Mouse (Mus musculus) large intestine, adult 2 months (tissue): ENCODE results near the gene Pla2g2c. TPM values are rescaled to one million over a fixed set of nuclear protein-coding genes. Genes with fewer than 3 reads are reported as not detected.

Experiments
- DNase-seq: peaks from one replicate; pipeline ENCODE4 v3.0.0-alpha.2; 2012; ENCODE audit warnings: low read depth, low spot score
- WGBS: fragments of 180-500 bp; shearing (Covaris S2); methylation state at CpG from one replicate; pipeline ENCODE4 v1.1.7; 2018; 5-methylcytosine and 5-hydroxymethylcytosine counted together
- polyA plus RNA-seq: library from polyadenylated mRNA; depleted of rRNA; stranded (reverse); fragments of >200 nt; gene quantifications from 2 replicates; pipeline ENCODE4 v1.2.3, GENCODE M21; 2012

The Pla2g2c gene
- polyA plus RNA-seq, 1 experiment, result 0.45 TPM

DNA sequence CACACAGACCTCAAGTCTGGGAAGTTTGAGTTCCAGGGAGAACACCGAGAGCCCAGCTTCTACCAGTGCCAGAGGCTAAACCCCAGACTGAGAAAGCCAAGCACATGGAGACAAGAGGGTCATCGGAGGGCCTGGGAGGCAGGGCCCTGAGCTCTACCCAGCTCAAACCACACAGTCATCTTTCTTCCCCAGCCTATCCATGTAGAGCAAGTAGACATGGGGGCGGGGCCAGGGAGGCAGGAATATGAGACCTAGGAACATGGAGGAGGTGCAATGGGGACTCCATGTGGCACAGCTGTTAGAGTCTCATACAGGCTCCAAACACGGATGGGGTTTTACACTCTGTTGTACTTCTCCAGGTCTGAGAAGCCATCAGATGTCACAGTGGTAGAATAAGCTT lies 21.3 kb downstream of the Pla2g2c start:
- DNase-seq, result no peak
- WGBS, result 71% methylated on average over 4 of the region's 4 CpGs

DNA sequence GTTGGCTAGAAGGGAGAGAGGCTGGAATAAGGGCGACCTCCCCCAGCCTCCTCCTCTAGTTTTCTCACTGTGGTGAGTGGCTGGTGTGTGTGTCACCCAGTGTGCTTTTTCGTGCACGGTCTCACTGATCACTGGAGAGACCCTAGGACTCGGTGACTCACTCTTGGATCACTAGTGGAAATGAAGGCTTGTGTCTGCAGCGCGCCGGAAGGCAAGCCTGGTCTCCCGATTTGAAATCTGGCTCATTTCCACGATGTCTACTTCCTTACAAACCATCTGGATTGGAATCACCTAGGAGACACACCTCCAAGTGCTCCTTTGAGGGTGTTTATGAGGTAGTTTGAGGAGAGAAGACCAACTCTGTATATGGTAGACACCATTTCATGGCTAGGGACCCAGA lies 22.3 kb downstream of the Pla2g2c start:
- 62% methylated on average over 9 of the region's 9 CpGs for WGBS

DNA sequence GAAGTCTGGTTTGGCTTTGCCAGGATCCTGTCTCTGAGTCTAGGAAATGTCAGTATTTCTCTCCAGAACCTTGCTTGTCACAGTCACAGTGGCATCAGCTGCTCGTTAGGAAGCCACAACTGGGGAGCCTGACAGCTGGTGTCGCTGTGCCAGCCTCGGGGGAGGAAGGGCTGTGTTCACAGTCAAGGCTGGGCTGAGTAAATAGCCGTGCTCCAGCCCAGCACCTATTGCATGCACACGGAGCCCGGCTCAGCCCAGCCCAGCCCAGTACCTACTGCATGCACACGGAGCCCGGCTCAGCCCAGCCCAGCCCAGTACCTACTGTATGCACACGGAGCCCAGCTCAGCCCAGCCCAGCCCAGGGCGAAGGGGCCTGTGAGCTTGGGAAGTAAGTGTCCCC lies 23.3 kb downstream of the Pla2g2c start:
- DNase-seq, result no peak
- WGBS, result 21% methylated on average over 10 of the region's 10 CpGs

More for the DNA sequence above, 22.3 kb downstream of the Pla2g2c start:
- no peak for DNase-seq

DNA sequence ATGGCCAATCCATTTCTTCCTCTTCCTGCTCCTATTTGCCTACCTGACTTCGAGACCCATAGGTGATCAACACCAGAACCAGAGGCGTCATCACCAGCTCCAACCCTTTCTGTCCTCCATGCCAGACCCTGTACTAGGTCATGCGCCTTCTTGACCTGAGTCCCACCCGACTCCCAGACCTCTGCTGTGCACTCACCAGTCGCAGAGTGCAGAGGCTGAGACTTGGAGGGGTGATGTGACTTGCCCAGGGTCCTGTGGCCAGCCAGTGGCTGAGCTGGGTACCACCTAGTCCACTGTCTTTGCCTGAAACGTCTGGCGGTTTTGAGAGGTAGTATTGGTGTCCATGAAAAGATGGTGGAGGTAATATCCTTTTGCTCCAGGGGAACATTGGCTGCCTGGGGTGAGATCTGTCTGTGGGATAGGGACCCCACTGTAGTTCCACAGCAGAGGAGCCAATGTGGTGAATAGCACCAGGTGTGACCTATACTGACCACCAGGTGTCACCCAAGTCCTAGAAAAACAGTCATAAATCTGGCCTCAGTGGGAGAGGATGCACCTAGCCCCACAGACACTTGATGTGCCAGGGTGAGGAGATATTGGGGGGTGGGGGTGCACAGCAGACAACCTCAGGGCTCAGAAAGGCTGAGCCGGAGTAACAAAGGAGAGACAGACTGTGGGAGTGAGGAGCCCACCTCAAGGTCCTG lies 23.9 kb downstream of the Pla2g2c start:
- no peak for DNase-seq
- WGBS, result 42% methylated on average over 8 of the region's 8 CpGs

DNA sequence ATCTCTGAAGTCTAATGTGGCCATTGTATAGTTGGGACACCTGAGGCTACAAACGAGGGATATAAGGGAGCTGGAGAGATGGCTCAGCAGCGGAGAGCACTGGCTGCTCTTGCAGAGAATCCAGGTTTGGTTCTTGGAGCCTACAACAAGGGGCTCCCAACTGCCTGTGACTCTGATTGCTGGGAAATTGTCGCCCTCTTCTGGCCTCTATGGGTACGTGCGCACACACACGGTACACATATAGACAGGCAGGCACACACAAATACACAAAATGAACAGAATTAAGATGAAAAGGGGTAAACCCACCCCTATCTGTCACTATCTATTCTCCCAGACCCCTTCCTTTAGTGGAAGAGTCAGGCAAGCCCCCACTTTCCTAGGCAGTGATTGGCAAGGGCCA lies 28.0 kb downstream of the Pla2g2c start:
- no peak for DNase-seq
- WGBS, result 94% methylated on average over 6 of the region's 6 CpGs

DNA sequence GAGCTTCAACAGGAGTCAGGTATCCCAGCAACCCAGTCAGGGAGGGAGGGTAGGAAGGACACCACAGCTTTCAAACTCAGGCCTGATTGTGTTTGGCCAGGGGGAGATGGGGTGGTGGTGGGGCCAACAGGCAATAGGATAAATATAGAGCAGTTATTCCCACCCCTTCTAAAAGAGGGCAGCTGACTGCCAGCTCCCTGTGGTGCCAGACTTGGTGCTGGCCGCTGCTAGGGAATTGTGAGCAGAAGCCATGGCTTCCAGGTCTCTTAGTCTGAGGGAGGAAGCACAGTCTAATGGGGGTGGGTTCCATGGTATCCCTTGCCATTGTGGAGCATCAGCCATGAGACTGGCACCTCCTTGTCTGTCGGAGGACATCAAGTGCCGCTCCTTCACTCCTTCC lies 29.0 kb downstream of the Pla2g2c start:
- DNase-seq, result no peak
- 90% methylated on average over 3 of the region's 3 CpGs for WGBS

DNA sequence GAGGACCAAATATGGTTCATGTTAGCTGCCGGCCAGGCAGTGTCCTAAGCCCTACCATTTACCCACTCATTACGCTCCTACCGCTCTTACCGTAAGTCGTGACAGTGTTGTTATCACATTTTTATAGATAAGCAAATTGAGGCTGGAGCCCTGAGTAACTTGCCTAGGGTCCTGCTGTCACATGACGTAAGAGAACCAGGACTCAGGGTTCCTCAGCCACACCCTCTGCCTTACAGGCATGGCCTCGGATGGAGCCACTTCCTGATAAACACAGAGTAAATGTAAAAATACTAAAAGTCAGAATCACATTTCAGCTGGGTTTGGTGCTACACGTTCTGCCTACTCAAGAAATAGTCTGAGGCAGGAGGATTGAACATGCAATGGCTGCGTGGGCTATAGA lies 29.8 kb downstream of the Pla2g2c start:
- DNase-seq, result no peak
- WGBS, result 59% methylated on average over 9 of the region's 9 CpGs

DNA sequence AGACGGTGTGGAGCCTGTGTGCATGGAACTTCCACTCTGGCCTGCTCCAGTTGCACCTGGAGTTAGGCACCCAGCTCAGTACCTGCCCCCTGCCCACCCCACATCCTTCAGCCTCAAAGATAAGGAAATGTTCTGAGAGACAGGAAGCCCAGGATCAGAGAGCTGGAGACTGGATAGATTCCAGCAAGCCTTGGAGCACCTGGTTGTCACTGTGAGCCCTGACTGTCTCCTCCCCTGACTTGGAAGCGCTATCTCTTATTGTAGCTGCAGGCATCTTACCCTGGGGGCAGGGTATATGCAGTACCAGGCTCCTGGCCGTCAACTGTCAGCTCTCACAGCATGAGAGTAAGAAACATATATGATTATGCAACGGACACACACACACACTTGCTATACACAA lies 30.8 kb downstream of the Pla2g2c start:
- WGBS, result 54% methylated on average over 4 of the region's 4 CpGs
- no peak for DNase-seq

DNA sequence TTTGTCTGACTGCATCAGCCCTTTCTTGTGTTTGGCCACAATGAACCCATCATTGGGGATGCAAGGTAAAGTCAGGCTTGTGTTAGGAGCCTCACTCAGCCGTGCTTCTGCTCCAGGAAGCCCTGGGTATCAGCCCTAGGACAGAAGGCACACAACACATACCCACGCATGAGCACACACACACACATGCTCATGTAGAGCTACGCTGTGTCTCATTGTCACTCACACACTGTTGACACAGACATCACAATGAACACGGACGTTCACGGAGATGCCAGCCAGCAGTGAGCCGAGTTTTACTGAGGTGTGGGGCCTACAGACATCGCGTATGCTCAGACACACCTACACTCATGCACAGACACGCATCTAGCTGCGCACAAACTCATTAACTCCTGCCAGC lies 31.4 kb downstream of the Pla2g2c start:
- no peak for DNase-seq
- WGBS, result 50% methylated on average over 11 of the region's 11 CpGs

DNA sequence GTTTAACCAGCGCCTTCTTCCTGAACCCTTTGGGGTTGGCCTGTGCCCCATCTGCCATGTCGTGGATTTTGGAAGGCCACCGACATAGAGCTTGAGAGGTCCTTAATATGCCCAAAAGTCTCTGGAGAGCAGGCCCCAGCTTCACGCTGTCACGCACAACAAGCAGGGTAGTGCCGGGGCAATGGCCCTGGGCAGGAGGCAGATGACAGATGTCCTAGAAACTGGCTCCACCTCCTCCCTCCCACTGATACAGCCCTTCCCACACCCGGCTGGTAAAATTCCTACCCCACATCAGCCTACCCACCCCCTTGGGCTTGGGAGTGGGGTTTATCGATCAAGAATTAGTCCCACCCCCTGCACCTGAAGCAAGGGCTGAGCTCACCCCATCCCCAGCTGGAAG lies 32.8 kb downstream of the Pla2g2c start, which contains the start of gene Pla2g2f:
Pla2g2f (minus strand) TSS at position 211 of the 400 bp plus-strand sequence.
- 85% methylated on average over 8 of the region's 8 CpGs for WGBS

DNA sequence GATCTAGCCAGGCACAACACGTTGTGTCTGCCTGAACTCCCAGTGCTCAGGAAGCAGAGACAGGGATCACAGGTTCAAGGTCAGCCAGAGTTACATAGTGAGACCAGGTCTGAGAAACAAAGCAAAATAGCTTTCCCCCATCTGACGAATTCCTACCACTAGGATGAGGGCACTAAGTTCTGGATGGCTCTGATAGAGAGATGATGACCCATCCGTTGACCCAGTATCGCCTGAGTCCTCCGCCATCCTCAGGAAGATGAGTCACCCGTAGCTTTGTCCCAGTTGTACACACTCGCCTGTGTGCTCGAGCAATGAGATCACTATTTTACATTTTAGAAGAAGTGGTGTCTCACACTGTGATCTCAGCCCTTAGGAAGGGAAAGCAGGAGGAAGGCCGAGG lies 37.7 kb downstream of the Pla2g2c start:
- no peak for DNase-seq
- 67% methylated on average over 9 of the region's 9 CpGs for WGBS

More for the DNA sequence above, 32.8 kb downstream of the Pla2g2c start, which contains the start of gene Pla2g2f:
- no peak for DNase-seq

DNA sequence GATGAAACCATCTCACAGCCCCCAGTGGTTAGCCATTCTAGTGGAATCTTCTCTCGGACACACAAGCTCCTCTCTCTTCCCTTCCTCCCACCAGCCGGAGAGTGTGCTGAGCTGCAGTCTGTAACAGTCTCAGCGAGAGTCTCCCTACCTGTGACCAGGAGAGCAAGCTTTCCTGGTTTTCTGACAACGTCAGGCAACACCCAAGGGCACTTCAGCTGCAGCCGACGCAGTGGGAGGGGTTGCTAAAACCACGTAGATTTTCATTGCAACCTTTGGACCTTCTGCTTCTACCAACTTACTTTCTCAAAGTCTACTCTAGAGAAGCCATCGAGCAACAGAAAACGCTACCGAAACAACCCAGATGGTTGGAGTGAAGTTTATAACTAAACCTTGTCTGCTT lies 47.4 kb downstream of the Pla2g2c start:
- 29% methylated on average over 10 of the region's 10 CpGs for WGBS
- peak; percentile 87 for DNase-seq

DNA sequence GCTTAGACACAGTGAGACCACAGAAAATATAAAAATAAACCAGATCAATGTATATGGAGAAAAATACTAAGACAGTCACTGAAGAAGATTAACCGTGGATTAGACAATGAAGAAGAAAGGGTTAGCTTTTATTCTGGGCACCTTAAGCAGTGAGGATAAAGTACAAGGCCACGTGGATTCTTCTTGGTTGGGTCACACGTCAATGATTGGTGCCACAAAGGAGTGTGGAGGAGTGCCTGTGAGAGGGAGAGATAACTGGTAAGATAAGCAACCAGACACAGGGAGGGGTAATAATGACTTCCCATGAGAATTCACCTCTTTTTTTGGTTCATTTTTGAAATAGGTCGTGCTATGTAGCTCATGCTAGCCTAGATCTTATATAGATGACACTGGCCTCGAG lies 47.8 kb downstream of the Pla2g2c start:
- 36% methylated on average over 5 of the region's 5 CpGs for WGBS
- no peak for DNase-seq

DNA sequence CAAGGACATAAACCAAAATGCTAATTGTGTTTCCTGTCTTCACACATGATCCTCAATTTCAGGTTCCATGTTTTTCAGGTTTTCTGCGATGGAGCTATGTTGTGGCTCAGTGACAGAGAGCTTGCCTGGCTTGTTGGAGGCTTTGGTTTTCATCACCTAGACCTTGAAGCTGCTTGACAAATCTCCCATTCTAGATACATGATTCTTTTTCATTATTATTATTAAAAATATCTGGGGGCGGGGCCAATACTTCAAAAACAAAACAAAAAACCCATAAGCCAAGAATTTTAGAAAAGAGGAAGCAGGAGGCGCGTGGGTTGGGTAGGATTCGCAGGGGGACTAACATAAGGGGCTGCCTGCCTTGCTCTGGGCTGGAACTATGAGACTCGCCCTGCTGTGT lies 50.8 kb downstream of the Pla2g2c start, which contains the start of gene Pla2g2d:
Pla2g2d (plus strand) TSS at position 301 of the 400 bp plus-strand sequence.
- 86% methylated on average over 6 of the region's 6 CpGs for WGBS
- DNase-seq, result no peak

DNA sequence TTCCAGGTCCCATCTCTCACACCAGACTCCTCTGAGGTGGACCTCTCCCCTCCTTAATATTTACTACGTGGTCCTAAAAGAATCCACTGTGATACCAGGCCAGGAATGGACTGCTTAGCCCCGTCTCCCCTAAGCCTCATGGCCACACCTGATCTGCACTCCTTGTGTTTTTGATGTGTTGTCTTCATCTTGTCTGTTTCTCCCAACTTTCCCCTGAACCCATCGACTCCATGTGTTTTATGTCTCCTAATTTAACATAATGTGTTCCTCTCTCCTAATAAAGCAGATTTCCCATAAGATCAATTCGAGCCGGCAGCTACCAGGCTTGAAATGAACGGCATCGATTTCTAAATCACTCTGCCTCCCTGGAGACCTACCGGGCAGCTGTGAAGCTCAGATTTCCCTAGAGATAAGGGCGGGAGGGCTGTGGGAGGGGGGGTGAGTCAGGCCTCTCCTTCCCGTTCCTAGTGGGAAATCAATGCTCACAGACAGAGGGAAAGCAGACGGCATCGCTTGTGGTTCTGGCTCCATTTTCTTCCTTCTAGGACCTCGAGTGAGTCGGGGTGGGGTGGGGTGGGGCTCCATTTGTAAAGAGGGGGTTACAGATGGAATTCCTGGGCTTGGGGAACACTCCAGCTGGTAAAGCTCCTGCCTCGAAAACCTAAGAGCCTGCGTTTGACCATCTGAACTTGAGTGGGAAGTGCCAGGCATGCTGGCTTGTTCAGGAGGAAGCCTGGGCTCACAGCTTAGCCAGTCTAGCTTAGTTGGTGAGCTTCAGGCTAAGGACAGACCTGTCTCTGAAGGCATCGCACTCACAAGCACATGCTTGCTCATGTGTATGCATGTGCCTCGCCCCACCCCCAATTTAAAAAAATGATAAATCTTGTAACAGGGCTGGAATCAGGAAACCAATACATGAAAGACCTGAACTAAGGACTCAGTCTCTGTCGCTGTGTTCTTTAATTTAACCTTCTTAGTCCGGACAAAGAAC lies 53.1 kb downstream of the Pla2g2c start:
- WGBS, result 33% methylated on average over 20 of the region's 20 CpGs
- DNase-seq, result no peak

DNA sequence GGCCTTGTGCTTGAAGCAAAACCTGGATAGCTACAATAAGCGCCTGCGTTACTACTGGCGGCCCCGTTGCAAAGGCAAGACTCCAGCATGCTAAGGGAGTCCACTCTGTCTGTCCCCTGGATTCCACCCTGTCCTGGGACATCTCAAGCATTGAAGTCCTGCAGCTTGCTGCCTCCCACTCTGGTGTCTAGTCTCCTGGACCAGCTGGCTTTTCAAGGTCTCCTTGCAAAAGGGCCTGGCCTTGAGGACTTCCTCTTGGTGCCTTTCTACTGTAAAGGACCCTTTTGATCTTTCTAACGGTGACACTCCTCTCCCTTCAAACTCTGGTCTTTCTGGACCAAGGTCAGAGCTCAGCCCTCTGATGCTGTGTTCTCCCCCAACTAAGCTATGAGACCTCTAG lies 55.7 kb downstream of the Pla2g2c start:
- 86% methylated on average over 5 of the region's 5 CpGs for WGBS
- DNase-seq, result no peak

DNA sequence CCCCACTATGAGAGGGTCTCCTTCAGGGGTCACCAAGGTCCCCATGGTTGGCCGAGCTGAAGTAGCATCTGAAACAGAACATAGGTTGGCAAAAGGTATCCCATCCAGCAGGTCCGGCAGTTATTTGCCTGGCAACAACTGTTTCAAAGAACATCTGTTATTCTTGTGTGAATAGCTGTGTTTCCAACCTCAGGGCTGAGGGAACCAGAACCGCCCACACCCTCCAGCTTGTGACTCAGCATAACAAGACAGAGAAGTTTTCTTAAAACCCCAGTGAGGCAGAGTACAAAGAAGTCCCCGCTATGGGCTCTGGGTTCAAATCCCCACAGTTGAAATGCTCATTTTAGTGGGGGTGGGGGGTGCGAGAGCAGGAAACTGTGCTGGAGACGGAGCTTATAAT lies 57.5 kb downstream of the Pla2g2c start:
- 66% methylated on average over 6 of the region's 6 CpGs for WGBS
- no peak for DNase-seq

DNA sequence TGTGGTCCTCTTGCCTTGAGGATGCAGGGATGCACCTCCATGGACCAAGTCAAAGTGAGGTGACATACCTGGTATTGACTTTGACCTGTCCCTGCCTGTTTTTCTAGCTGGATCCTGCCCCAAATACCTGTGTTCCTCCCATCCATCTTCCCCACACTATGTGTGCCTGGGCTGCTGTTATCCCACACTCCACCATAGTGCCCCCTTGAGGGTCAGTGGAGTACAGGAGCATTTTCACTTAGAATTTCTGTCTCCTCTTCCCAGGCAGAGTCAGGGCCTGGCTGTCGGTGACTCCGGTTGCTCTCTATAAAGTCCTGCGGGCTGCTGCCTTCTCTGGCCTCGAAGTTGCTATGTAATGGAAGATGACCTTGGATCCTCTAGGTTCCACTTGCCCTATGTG lies 61.1 kb downstream of the Pla2g2c start:
- WGBS, result 39% methylated on average over 4 of the region's 4 CpGs
- DNase-seq, result no peak

DNA sequence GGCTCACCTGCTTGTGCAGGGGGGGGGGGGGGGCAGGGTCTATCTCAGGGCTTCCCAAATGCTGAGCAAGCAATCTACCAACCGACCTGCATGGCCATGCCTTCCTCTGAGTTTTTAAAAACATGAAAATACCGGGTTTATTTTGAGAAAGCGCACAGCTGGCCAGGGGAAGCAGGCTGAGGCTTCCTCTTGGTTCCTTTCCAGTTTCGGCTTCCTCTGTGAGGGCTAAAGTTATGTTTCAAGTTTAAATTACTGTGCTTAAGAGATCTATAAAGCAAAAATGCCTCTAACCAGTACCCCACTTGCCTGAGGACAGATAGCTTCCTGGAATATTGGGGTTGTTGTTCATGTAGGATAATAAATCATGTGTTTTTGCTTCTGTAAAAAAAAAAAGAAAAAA lies 61.5 kb downstream of the Pla2g2c start:
- WGBS, result 39% methylated on average over 4 of the region's 4 CpGs

DNA sequence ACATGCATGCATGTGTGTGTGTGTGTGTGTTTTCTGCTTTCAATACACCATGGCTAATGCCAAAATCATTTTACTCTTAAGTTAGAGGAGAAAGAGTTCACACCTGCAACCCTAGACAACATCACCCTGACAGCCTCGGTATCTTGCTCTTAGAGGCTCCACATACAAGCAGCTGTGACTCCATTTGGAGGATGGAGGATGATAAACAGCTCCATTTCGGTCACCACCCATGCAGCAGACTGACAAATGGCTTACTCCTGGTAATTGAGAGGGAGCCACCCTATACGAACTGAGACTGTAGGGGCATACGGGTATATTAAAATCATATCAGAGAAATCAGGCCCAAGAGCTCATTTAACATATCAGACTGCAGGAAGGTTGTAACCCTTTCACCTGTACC lies 63.8 kb downstream of the Pla2g2c start:
- WGBS, result 85% methylated on average over 4 of the region's 4 CpGs
- no peak for DNase-seq

More for the DNA sequence above, 61.5 kb downstream of the Pla2g2c start:
- DNase-seq, result no peak

DNA sequence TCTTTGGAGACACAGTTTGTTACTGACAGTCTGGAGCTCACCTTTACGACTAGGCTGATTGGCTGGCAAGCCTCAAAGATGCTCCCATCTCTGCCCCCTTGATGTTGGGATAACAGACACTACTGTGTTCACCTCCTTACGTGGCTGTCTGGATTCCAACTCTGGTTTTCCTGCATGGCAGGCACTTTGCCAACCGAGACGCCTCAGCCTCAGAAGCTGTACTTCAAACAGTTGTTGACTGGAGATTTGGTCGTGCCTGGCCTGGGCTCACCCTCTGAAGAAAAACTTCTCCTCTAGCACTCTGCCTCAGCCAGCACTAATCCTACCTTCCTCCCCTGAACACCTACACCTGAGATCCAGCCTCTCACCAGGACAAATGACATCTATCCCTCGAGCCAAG lies 66.9 kb downstream of the Pla2g2c start:
- 49% methylated on average over 6 of the region's 6 CpGs for WGBS
- no peak for DNase-seq
